Mouse (Mus musculus) forebrain, embryonic 12.5 days (tissue): Measurements from ENCODE around the gene Socs7. TPM values are rescaled to one million over a fixed set of nuclear protein-coding genes. Genes with fewer than 3 reads are reported as not detected.

ENCODE experiments used
- ATAC-seq: fragments of 200-750 bp; cut with Nextera tagmentation; 2 replicates; pipeline ENCODE4 v1.8.0; 2017; ENCODE audit warnings: moderate TSS enrichment; ENCODE audit not compliant: low FRiP score
- H3K27ac ChIP-seq: fragments of 300-500 bp; sonication (generic); 2 replicates; pipeline ENCODE4 v1.5.1; 2016; ENCODE audit warnings: mild to moderate bottlenecking
- H3K27me3 ChIP-seq: fragments of 300-500 bp; sonication (generic); 2 replicates; pipeline ENCODE4 v1.6.1; 2016; ENCODE audit warnings: mild to moderate bottlenecking
- H3K36me3 ChIP-seq: fragments of 300-500 bp; sonication (generic); replicated peaks from 2 replicates; pipeline ENCODE4 v1.6.1; 2016; ENCODE audit warnings: mild to moderate bottlenecking
- H3K4me1 ChIP-seq: fragments of 300-500 bp; sonication (generic); 2 replicates; pipeline ENCODE4 v1.6.1; 2016
- H3K4me2 ChIP-seq: fragments of 300-500 bp; sonication (generic); 2 replicates; pipeline ENCODE4 v1.6.1; 2016; ENCODE audit warnings: mild to moderate bottlenecking, moderate library complexity
- H3K4me3 ChIP-seq: fragments of 300-500 bp; sonication (generic); replicated peaks from 2 replicates; pipeline ENCODE4 v1.5.1; 2016; ENCODE audit warnings: mild to moderate bottlenecking
- H3K9ac ChIP-seq: fragments of 300-500 bp; sonication (generic); 2 replicates; pipeline ENCODE4 v1.6.1; 2016; ENCODE audit warnings: mild to moderate bottlenecking
- H3K9me3 ChIP-seq: fragments of 300-500 bp; sonication (generic); 2 replicates; pipeline ENCODE4 v1.6.1; 2016
- WGBS: fragments of 180-500 bp; shearing (Covaris S2); methylation state at CpG from one replicate; pipeline ENCODE4 v1.1.7; 2016; 5-methylcytosine and 5-hydroxymethylcytosine counted together
- polyA plus RNA-seq: library from polyadenylated mRNA; unstranded; fragments of >200 nt; fragmentation: Nextera tagmentation; extraction: Ambion mirVana; gene quantifications from 2 replicates; pipeline ENCODE4 v1.2.1, GENCODE M21; 2016

The Socs7 gene
- polyA plus RNA-seq, 1 experiment from 2014 or later, result 8.0 TPM

- Histone ChIP-seq H3K4me1 (peaks cover 23% of the 10 kb centered on the region), H3K4me2 (peak overlapping the region; percentile 72), H3K9me3 (no peaks in the 10 kb centered on the region), H3K4me3 (peak overlapping the region; percentile 37), H3K36me3 (no peaks in the 10 kb centered on the region), H3K27ac (peak overlapping the region; percentile 56; the same call in 1 of the 2 replicates), H3K27me3 (peaks cover 20% of the 10 kb centered on the region), H3K9ac (peak overlapping the region; percentile 48)
- WGBS, result 48% methylated on average over 4 of the region's 4 CpGs
- ATAC-seq, result no peak; the same call in none of the 2 replicates
Measured at GRCm38 (mm10) chr11:97428726-97429077, 66.4 kb downstream of the Socs7 start.

DNA sequence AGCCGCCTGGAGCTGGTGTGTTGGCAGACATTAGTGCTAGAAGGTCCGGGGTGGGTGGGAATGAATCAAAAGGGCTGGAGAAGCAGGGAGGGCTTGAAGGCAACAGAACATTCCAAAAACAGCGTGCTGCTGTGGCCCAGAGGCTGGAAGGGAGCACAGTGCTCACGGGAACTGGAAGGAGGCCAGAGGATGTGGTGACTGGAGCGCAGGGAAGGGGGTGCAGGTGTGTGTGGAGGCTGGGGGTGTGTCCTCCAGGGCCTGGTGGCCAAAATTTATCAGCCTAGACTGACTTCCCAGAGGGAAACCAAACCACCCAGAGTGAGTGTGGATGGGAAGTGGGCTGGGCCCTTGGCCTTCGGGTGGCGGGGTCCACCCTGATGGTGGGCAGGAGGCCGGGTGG is 67.3 kb downstream of the Socs7 start:
- 85% methylated on average over 8 of the region's 8 CpGs for WGBS
- Histone ChIP-seq H3K4me3 (no peak overlapping the region), H3K9ac (no peak overlapping the region), H3K27ac (no peak overlapping the region), H3K36me3 (no peaks in the 10 kb centered on the region), H3K27me3 (peaks cover 20% of the 10 kb centered on the region), H3K9me3 (no peaks in the 10 kb centered on the region), H3K4me1 (peaks cover 19% of the 10 kb centered on the region), H3K4me2 (no peak overlapping the region)
- no peak for ATAC-seq

DNA sequence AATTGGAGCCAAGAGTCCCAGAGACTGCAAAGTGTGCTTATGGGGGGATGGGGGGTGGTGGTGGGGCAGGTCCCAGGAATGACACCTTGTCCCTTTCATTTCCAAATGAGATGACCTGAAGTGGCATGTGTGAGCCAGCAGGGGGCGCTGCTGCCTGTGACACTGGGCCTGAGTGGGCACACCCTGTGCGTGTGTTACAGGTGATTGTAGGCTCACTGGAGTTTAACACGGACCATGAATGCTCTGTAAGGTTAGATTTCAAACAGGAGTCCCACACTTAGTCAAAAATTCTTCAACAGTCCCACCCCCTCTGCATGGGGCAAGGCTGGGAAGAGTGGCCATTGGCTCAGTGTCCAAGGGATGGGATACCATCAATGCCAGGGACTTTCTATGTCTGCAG is 69.7 kb downstream of the Socs7 start:
- Histone ChIP-seq H3K9ac (no peak overlapping the region), H3K4me1 (peaks cover 31% of the 10 kb centered on the region), H3K27ac (no peak overlapping the region), H3K36me3 (no peaks in the 10 kb centered on the region), H3K4me2 (no peak overlapping the region), H3K4me3 (no peak overlapping the region), H3K27me3 (peaks cover 16% of the 10 kb centered on the region), H3K9me3 (no peaks in the 10 kb centered on the region)
- 8% methylated on average over 3 of the region's 3 CpGs for WGBS
- no peak for ATAC-seq

- H3K4me2 ChIP-seq, result no peak overlapping the region
- WGBS, result 87% methylated on average over 8 of the region's 8 CpGs
- H3K4me3 ChIP-seq, result no peak overlapping the region
- no peak overlapping the region for H3K27ac ChIP-seq
- peaks cover 30% of the 10 kb centered on the region for H3K4me1 ChIP-seq
- H3K9me3 ChIP-seq, result no peaks in the 10 kb centered on the region
- no peaks in the 10 kb centered on the region for H3K36me3 ChIP-seq
- ATAC-seq, result no peak
- no peak overlapping the region for H3K9ac ChIP-seq
- H3K27me3 ChIP-seq, result peaks cover 17% of the 10 kb centered on the region
Measured at GRCm38 (mm10) chr11:97432983-97433539, 70.7 kb downstream of the Socs7 start.

DNA sequence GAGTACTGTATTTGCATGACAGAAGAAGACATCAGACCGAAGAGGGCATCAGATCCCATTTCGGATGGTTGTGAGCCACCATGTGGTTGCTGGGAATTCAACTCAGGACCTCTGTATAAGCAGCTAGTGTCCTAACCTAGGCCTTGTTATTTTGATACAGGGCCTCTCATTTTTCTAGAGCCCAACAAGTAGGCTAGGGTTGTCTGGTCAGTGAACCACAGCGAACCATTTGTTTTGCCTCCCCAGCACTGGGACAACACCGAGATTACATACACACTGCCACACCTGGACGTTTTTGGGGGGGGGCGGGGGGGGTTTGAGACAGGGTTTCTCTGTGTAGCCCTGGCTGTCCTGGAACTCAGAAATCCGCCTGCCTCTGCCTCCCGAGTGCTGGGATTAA is 71.8 kb downstream of the Socs7 start:
- H3K4me1 ChIP-seq, result peaks cover 25% of the 10 kb centered on the region
- H3K9ac ChIP-seq, result no peak overlapping the region
- no peak overlapping the region for H3K4me2 ChIP-seq
- H3K36me3 ChIP-seq, result no peaks in the 10 kb centered on the region
- no peaks in the 10 kb centered on the region for H3K9me3 ChIP-seq
- 75% methylated on average over 8 of the region's 8 CpGs for WGBS
- H3K4me3 ChIP-seq, result no peak overlapping the region
- no peak for ATAC-seq
- peaks cover 26% of the 10 kb centered on the region for H3K27me3 ChIP-seq
- H3K27ac ChIP-seq, result no peak overlapping the region

- H3K27ac ChIP-seq, result peak overlapping the region; percentile 74
- peak overlapping the region; percentile 40 for H3K4me3 ChIP-seq
- H3K9ac ChIP-seq, result 0 out of 2 replicates have a peak overlapping the region, but pooled peaks have one; percentile 3
- no peaks in the 10 kb centered on the region for H3K9me3 ChIP-seq
- no peaks in the 10 kb centered on the region for H3K36me3 ChIP-seq
- ATAC-seq, result peak; percentile 81
- 4% methylated on average over 15 of the region's 15 CpGs for WGBS
- peaks cover 26% of the 10 kb centered on the region for H3K4me1 ChIP-seq
- peaks cover 26% of the 10 kb centered on the region for H3K27me3 ChIP-seq
- peak overlapping the region; percentile 59 for H3K4me2 ChIP-seq
Measured at GRCm38 (mm10) chr11:97434704-97435454, 72.5 kb downstream of the Socs7 start.

GRCm38 (mm10) chr11:97435808-97436491 is 73.6 kb downstream of the Socs7 start:
- H3K27ac ChIP-seq, result 0 out of 2 replicates have a peak overlapping the region, but pooled peaks have one; percentile 21
- H3K9ac ChIP-seq, result no peak overlapping the region
- peaks cover 32% of the 10 kb centered on the region for H3K4me1 ChIP-seq
- H3K27me3 ChIP-seq, result peaks cover 36% of the 10 kb centered on the region
- no peak for ATAC-seq
- WGBS, result 70% methylated on average over 13 of the region's 13 CpGs
- no peak overlapping the region for H3K4me3 ChIP-seq
- no peak overlapping the region for H3K4me2 ChIP-seq
- no peaks in the 10 kb centered on the region for H3K36me3 ChIP-seq
- no peaks in the 10 kb centered on the region for H3K9me3 ChIP-seq

GRCm38 (mm10) chr11:97437745-97438144 is 75.4 kb downstream of the Socs7 start:
- Histone ChIP-seq H3K4me3 (no peak overlapping the region), H3K4me1 (peaks cover 44% of the 10 kb centered on the region), H3K4me2 (no peak overlapping the region), H3K27me3 (peaks cover 54% of the 10 kb centered on the region), H3K9ac (no peak overlapping the region), H3K36me3 (no peaks in the 10 kb centered on the region), H3K9me3 (no peaks in the 10 kb centered on the region), H3K27ac (no peak overlapping the region)
- 10% methylated on average over 5 of the region's 5 CpGs for WGBS
- no peak for ATAC-seq

- Histone ChIP-seq H3K9ac (no peak overlapping the region), H3K36me3 (no peaks in the 10 kb centered on the region), H3K27ac (peak overlapping the region; percentile 53; the same call in 1 of the 2 replicates), H3K9me3 (no peaks in the 10 kb centered on the region), H3K4me2 (no peak overlapping the region), H3K4me1 (peaks cover 44% of the 10 kb centered on the region), H3K27me3 (peaks cover 61% of the 10 kb centered on the region), H3K4me3 (no peak overlapping the region)
- ATAC-seq, result no peak
- 58% methylated on average over 9 of the region's 9 CpGs for WGBS
Measured at GRCm38 (mm10) chr11:97438868-97439267, 76.5 kb downstream of the Socs7 start.

DNA sequence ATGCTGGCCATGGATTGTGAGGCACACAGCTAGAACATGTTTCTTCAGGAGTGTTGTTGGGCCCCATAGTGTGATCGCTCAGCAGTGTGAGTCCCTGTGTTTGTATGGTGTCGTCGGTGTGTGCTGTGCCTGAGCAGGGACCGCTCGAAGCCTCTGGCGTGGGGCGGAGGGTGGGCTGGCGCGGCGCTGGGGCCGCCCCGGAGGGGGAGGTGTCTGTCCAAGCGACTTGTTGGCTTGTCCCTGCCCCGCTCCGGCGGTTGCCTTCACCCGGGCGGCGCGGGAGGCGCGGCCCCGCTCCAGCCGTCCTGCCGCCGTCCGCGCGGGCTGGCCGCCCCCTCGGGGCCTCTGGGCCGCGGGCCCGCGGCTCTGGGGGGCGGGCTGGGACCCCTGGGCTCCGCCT is 77.6 kb downstream of the Socs7 start:
- peaks cover 65% of the 10 kb centered on the region for H3K27me3 ChIP-seq
- no peaks in the 10 kb centered on the region for H3K36me3 ChIP-seq
- H3K27ac ChIP-seq, result peak overlapping the region; percentile 26; the same call in 1 of the 2 replicates
- H3K9ac ChIP-seq, result peak overlapping the region; percentile 40; the same call in 1 of the 2 replicates
- H3K9me3 ChIP-seq, result no peaks in the 10 kb centered on the region
- peak overlapping the region; percentile 42 for H3K4me3 ChIP-seq
- whole genome bisulfite sequencing, result 7% methylated on average over 17 of the region's 37 CpGs
- peak overlapping the region; percentile 50 for H3K4me2 ChIP-seq
- ATAC-seq, result no peak
- H3K4me1 ChIP-seq, result peaks cover 39% of the 10 kb centered on the region

GRCm38 (mm10) chr11:97440441-97440881 is 78.1 kb downstream of the Socs7 start:
- peaks cover 33% of the 10 kb centered on the region for H3K4me1 ChIP-seq
- 3% methylated on average over 34 of the region's 34 CpGs for WGBS

DNA sequence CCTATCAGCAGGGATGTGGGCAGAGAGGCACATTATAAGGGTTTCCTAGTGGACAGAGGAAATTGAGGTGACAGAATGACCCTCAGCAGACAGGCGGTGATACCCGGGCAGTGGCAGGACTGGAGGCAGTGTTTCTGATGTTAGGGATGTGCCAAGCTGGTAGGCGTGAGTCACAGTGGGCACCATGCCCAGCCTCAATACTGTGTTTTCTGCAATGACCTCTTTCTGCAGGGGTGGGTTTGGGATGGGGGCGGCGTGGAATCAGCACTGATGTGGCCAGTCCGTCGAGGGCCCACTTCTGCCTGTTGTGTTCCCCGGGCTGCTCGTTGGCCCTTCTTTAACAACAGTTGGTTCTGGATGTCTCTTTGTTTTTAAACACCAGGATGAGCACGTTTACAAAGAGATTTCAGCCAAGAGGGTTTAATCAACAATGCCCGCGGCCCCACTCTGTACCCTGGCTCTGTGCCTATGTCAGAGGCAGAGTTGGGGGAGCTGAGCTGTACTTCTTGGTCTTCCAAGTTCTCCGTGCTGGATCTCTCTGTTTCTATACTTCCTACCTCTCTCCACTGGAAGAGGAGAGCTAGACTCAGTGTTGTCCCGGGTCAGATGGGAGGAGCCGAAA is 78.8 kb downstream of the Socs7 start:
- H3K9me3 ChIP-seq, result no peaks in the 10 kb centered on the region
- 60% methylated on average over 15 of the region's 15 CpGs for WGBS
- H3K4me1 ChIP-seq, result peaks cover 30% of the 10 kb centered on the region
- H3K4me3 ChIP-seq, result 0 out of 2 replicates have a peak overlapping the region, but pooled peaks have one; percentile 0
- no peaks in the 10 kb centered on the region for H3K36me3 ChIP-seq
- no peak overlapping the region for H3K9ac ChIP-seq
- no peak for ATAC-seq
- peak overlapping the region; percentile 23 for H3K4me2 ChIP-seq
- H3K27ac ChIP-seq, result 0 out of 2 replicates have a peak overlapping the region, but pooled peaks have one; percentile 26
- H3K27me3 ChIP-seq, result peaks cover 65% of the 10 kb centered on the region

More at GRCm38 (mm10) chr11:97440441-97440881, 78.1 kb downstream of the Socs7 start:
- H3K27me3 ChIP-seq, result peaks cover 65% of the 10 kb centered on the region
- H3K4me2 ChIP-seq, result peak overlapping the region; percentile 50
- peak overlapping the region; percentile 42 for H3K4me3 ChIP-seq
- no peaks in the 10 kb centered on the region for H3K36me3 ChIP-seq
- peak overlapping the region; percentile 40; the same call in 1 of the 2 replicates for H3K9ac ChIP-seq
- H3K27ac ChIP-seq, result peak overlapping the region; percentile 26; the same call in 1 of the 2 replicates
- no peaks in the 10 kb centered on the region for H3K9me3 ChIP-seq
- ATAC-seq, result no peak
